Mouse (Mus musculus): Measurements from ENCODE around the gene Zfp442.
"Not testable (repeated sequence)": the region's sequence is repeated elsewhere in the genome, so short reads cannot be mapped to it uniquely, and the experiment has no call there.

DNA sequence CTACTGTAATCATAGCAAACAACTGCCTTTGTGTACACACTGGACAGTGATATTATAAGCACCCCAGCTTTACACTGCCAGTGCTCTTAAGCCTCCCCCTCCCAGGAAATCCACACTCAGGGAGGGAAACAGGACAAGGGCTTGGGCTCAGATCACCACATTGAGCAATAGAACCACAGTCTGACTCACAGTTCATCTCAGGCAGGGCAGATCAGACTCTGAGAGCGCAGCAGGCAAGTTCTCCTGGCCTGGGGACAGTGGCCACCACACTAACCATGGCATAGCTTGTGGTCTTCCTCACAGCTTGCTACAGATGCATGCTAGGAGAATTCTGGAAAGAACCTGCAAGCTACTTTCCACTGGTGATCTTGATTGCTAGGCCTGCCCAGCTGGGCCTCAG, 12.2 kb downstream of the Zfp442 start:
- not testable (repeated sequence) for TF ChIP-seq POLR2A (IDR thresholded peaks at IDR 0.05; ENCODE audit: borderline replicate concordance, control insufficient read depth, low read depth, low read length); CTCF (IDR thresholded peaks at IDR 0.05; ENCODE audit: control insufficient read depth, insufficient read depth, low read length)
